Mouse (Mus musculus) stomach, postnatal 0 days (tissue): ENCODE data around the gene Hsf4.

ENCODE experiments used
- CTCF ChIP-seq: IDR thresholded peaks from 2 replicates; pipeline ENCODE4 v1.5.1; 2016; ENCODE audit warnings: antibody characterized with exemption, low read depth, mild to moderate bottlenecking, moderate library complexity
- EP300 ChIP-seq: optimal IDR thresholded peaks from 2 replicates; pipeline ENCODE3; 2016; ENCODE audit warnings: antibody characterized with exemption

DNA sequence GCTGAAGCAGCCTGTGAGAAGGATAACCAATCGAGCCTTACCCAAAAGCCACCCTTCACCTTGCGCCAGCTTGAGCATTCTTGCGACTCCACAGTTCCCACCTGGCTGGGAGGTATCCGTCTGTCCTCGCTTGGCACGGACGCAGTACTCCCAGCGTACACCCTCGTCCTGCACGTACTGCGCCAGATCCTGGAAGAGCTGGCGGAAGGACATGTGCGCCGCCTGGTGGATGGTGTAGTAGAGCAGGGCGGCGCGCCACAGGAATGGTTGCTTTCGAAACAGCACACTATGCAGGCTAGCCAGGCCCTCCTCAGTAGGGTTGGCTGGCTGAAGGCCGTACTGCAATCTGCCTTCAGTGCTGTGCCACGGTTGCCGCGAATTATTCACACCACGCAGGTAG lies 13.5 kb downstream of the Hsf4 start:
- TF ChIP-seq CTCF = peak; percentile 90
- TF ChIP-seq EP300 = no peak
